In the genomic region with DNA sequence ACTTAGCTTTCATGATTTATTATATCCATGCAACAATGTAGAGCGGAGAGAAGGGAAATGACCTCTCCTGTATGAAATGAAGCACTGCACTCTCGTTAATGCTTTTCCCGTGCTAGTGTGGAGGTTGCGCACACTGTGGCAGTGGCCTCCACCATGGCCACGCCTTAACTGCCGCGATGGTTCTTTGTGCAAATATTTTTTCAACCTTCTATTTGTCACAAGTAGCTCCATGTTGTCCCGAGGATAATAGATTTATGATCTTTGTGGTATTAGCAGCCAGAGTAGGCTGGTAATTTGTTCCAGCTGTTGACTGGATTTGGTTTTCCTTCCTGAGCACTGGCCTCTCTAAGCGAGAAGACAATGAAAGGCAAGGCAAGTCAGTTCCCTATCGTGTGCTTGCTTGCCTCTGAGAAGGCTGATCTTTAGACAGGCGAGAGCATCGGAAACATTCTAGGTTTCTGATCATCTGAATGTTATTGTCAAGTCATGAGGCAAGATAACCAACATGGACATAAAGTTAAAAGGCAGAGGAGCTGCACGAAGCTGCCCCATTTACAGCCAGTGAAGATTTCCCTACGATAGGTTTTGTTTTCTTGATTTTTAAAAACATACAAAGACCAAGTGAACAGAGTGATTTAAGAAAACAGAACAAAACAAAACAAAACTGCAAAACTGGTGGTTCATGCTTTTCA, we compare ENCODE assay signal across 15 mouse cellular contexts. TPM values are rescaled to one million over a fixed set of nuclear protein-coding genes. Genes with fewer than 3 reads are reported as not detected.
DNase-seq lines count a peak whose midpoint lies in the region; ATAC-seq and TF ChIP-seq lines count a peak whose summit lies in the region.
"Had no signal": no experiment of that assay in that cellular context is flagged by ENCODE, and none has a peak within 500 bp of the region (broad histone marks: within the 10 kb centered on the region; RNA-seq: fewer than 3 reads in every experiment).

No protein-coding gene starts in this region.

- H3K79me2 ChIP-seq in heart, adult 2 months (replicated peaks; ENCODE audit: control insufficient read depth, insufficient read depth, low read length), result no peaks in the 10 kb centered on the region

- no peaks in the 10 kb centered on the region for H3K27me3 ChIP-seq in kidney, embryonic 14.5 days (ENCODE audit: control insufficient read depth, insufficient read depth, low read length)
- H3K27me3 ChIP-seq in neural tube, embryonic 15.5 days (replicated peaks), result no peaks in the 10 kb centered on the region
- no peaks in the 10 kb centered on the region for H3K27me3 ChIP-seq in limb, embryonic 12.5 days
- H3K27me3 ChIP-seq in heart, adult 2 months (ENCODE audit: control insufficient read depth, insufficient read depth, low read length), result no peaks in the 10 kb centered on the region
- H3K27me3 ChIP-seq: heart, embryonic 12.5 days; neural tube, embryonic 13.5 days had no signal

- TF ChIP-seq POLR2A in heart, adult 2 months (IDR thresholded peaks at IDR 0.05; ENCODE audit: insufficient read depth, low read depth, low read length), result no peak

- no peak overlapping the region for H3K4me3 ChIP-seq in kidney, embryonic 14.5 days (ENCODE audit: low read length)
- H3K4me3 ChIP-seq in neural tube, embryonic 15.5 days (replicated peaks), result no peak overlapping the region
- H3K4me3 ChIP-seq in limb, embryonic 12.5 days (replicated peaks), result no peak overlapping the region
- no peak overlapping the region for H3K4me3 ChIP-seq in heart, adult 2 months
- H3K4me3 ChIP-seq: heart, embryonic 12.5 days; neural tube, embryonic 13.5 days had no signal

- no peak overlapping the region for H3K9ac ChIP-seq in kidney, embryonic 14.5 days (ENCODE audit: low read depth, low read length)
- H3K9ac ChIP-seq in neural tube, embryonic 15.5 days (replicated peaks), result no peak overlapping the region
- no peak overlapping the region for H3K9ac ChIP-seq in limb, embryonic 12.5 days (replicated peaks)
- H3K9ac ChIP-seq in heart, adult 2 months (ENCODE audit: low read depth, low read length), result no peak overlapping the region
- H3K9ac ChIP-seq: heart, embryonic 12.5 days; hindbrain, embryonic 14.5 days; neural tube, embryonic 13.5 days had no signal

- ATAC-seq in kidney, embryonic 14.5 days (ENCODE audit: low FRiP score, low TSS enrichment), result peak; percentile 80
- ATAC-seq in neural tube, embryonic 15.5 days (ENCODE audit: low FRiP score), result no peak
- ATAC-seq in limb, embryonic 12.5 days (ENCODE audit: insufficient number of reproducible peaks, insufficient read depth, low FRiP score, low TSS enrichment, low read depth), result peak; percentile 69; the same call in 1 of the 2 replicates

- intact Hi-C loops in heart, adult 2 months (cut with DNase I), result no loop called here

- peak overlapping the region; percentile 56; the same call in 1 of the 2 replicates for H3K27ac ChIP-seq in kidney, embryonic 14.5 days (ENCODE audit: low read depth, low read length)
- H3K27ac ChIP-seq in neural tube, embryonic 15.5 days (replicated peaks), result no peak overlapping the region
- H3K27ac ChIP-seq in limb, embryonic 12.5 days, result peak overlapping the region; percentile 75
- no peak overlapping the region for H3K27ac ChIP-seq in heart, adult 2 months
- H3K27ac ChIP-seq: hindbrain, embryonic 14.5 days; neural tube, embryonic 13.5 days had no signal

- H3K4me2 ChIP-seq in kidney, embryonic 14.5 days (replicated peaks; ENCODE audit: low read depth, low read length), result 0 out of 2 replicates have a peak overlapping the region, but pooled peaks have one; percentile 1
- H3K4me2 ChIP-seq in neural tube, embryonic 15.5 days, result no peak overlapping the region
- H3K4me2 ChIP-seq in limb, embryonic 12.5 days, result peak overlapping the region; percentile 34
- H3K4me2 ChIP-seq: heart, embryonic 12.5 days; hindbrain, embryonic 14.5 days; neural tube, embryonic 13.5 days had no signal

- WGBS in kidney, embryonic 14.5 days, result 35% methylated on average over 14 of the region's 14 CpGs
- 77% methylated on average over 14 of the region's 14 CpGs for WGBS in neural tube, embryonic 15.5 days
- WGBS in limb, embryonic 12.5 days, result 23% methylated on average over 14 of the region's 14 CpGs
- WGBS in heart, adult 2 months, result 74% methylated on average over 14 of the region's 14 CpGs

- TF ChIP-seq CTCF in heart, adult 2 months (IDR thresholded peaks at IDR 0.05), result no peak

- H3K36me3 ChIP-seq in kidney, embryonic 14.5 days (ENCODE audit: control insufficient read depth, insufficient read depth, low read length), result no peaks in the 10 kb centered on the region
- H3K36me3 ChIP-seq in neural tube, embryonic 15.5 days, result no peaks in the 10 kb centered on the region
- no peaks in the 10 kb centered on the region for H3K36me3 ChIP-seq in limb, embryonic 12.5 days
- H3K36me3 ChIP-seq in heart, adult 2 months (ENCODE audit: control insufficient read depth, insufficient read depth, low read length), result no peaks in the 10 kb centered on the region; the same call in 1 of the 2 replicates
- H3K36me3 ChIP-seq: heart, embryonic 12.5 days; neural tube, embryonic 13.5 days had no signal

- DNase-seq in kidney, postnatal 25 days, result no peak
- DNase-seq in neural tube, embryonic 10.5 days (ENCODE audit: extremely low spot score, low spot score), result peak; percentile 38
- DNase-seq in heart, adult 2 months, result no peak
- no peak for DNase-seq in B cell, adult 2 months
- no peak for DNase-seq in layer of hippocampus, postnatal 14 days (ENCODE audit: low spot score in 2 of 2)
- DNase-seq: cerebellum, adult 9-10 months; gastrocnemius, postnatal 14 days; layer of hippocampus, postnatal 36 days; midbrain, embryonic 14.5 days had no signal

- H3K4me1 ChIP-seq in kidney, embryonic 14.5 days (ENCODE audit: control insufficient read depth, insufficient read depth, low read length), result peaks cover 10% of the 10 kb centered on the region; the same call in 1 of the 2 replicates
- H3K4me1 ChIP-seq in neural tube, embryonic 15.5 days, result peaks cover 6% of the 10 kb centered on the region
- H3K4me1 ChIP-seq in limb, embryonic 12.5 days (replicated peaks), result peaks cover 50% of the 10 kb centered on the region
- peaks cover 5% of the 10 kb centered on the region; the same call in 1 of the 2 replicates for H3K4me1 ChIP-seq in heart, adult 2 months (ENCODE audit: control insufficient read depth, insufficient read depth, low read length)

- H3K9me3 ChIP-seq in kidney, embryonic 14.5 days (ENCODE audit: control insufficient read depth, low read length), result no peaks in the 10 kb centered on the region
- no peaks in the 10 kb centered on the region for H3K9me3 ChIP-seq in neural tube, embryonic 15.5 days (replicated peaks)
- no peaks in the 10 kb centered on the region for H3K9me3 ChIP-seq in limb, embryonic 12.5 days
- H3K9me3 ChIP-seq: heart, embryonic 12.5 days; neural tube, embryonic 13.5 days had no signal

- no peak for TF ChIP-seq EP300 in heart, adult 2 months (IDR thresholded peaks at IDR 0.05; ENCODE audit: insufficient read depth, low read depth, low read length)

RNA-seq across cellular contexts. Expression of a gene that starts 50.5 kb away (rescaled TPM):
- 13.6 and 28.8 TPM in 2 replicates for polyA plus RNA-seq in kidney, embryonic 14.5 days (2014; fragmentation: Nextera tagmentation; extraction: Ambion mirVana)
- 34.3 and 38.9 TPM in 2 replicates for polyA plus RNA-seq in neural tube, embryonic 15.5 days (2015; fragmentation: Nextera tagmentation; extraction: Ambion mirVana)
- 27.0 and 27.8 TPM in 2 replicates for polyA plus RNA-seq in limb, embryonic 12.5 days (2016; fragmentation: Nextera tagmentation; extraction: Ambion mirVana)
- 10 to 100 TPM; 10.9 to 11.8 TPM for total RNA-seq in heart, adult 2 months (2021)
- polyA plus RNA-seq in heart, adult 2 months (2012; rRNA removed), result 4.6 and 7.9 TPM in 2 replicates
- 100 to 1,000 TPM; 111 to 117 TPM for total RNA-seq in layer of hippocampus, postnatal 14 days (2021)

Comparison
In these comparisons a context has a peak if more than half of its experiments do, and no peak if none do; other contexts are left out.
1. H3K27ac ChIP-seq: peak in kidney, embryonic 14.5 days (single experiment) and limb, embryonic 12.5 days (single experiment); none in neural tube, embryonic 15.5 days (single experiment) and heart, adult 2 months (single experiment).